Mouse (Mus musculus): ENCODE measurements around the gene 9130213A22Rik. TPM values are rescaled to one million over a fixed set of nuclear protein-coding genes. Genes with fewer than 3 reads are reported as not detected.

9130213A22Rik gene
- total and polyA plus RNA-seq, 3 experiments: 0.25 to 1.4 (median 0.82) TPM

- H3K4me3 ChIP-seq (ENCODE audit: low read depth, low read length): no peak overlapping the region
- H3K9me3 ChIP-seq (replicated peaks): no peaks in the 10 kb centered on the region
- no peak for TF ChIP-seq GATA1 (IDR thresholded peaks at IDR 0.05; ENCODE audit: borderline replicate concordance, low read length)
- TF ChIP-seq POLR2AphosphoS5 (IDR thresholded peaks at IDR 0.05; ENCODE audit: insufficient replicate concordance, low read depth, low read length): no peak
- no peak for TF ChIP-seq GATA2 (IDR thresholded peaks at IDR 0.05; ENCODE audit: borderline replicate concordance, low read depth, low read length)
- TF ChIP-seq CTCF (IDR thresholded peaks at IDR 0.05; ENCODE audit: low read depth, low read length): no peak
- no peak for TF ChIP-seq TAL1 (conservative IDR thresholded peaks at IDR 0.05; ENCODE audit: low read depth, low read length)
- ATAC-seq (ENCODE audit: extremely low read depth, insufficient number of reproducible peaks, low FRiP score, poor library complexity, severe bottlenecking) (no peak), DNase-seq (ENCODE audit: low spot score) (no peak)
- H3K4me1 ChIP-seq (ENCODE audit: insufficient read depth, low read depth, low read length): peaks cover 33% of the 10 kb centered on the region
- no peaks in the 10 kb centered on the region for H3K27me3 ChIP-seq (ENCODE audit: insufficient read depth, low read length)
- peaks cover 98% of the 10 kb centered on the region for H3K36me3 ChIP-seq (replicated peaks)
These were observed 17.2 kb downstream of the 9130213A22Rik start for GRCm38 (mm10) chr11:69105227-69105626.

- TF ChIP-seq POLR2AphosphoS5 (IDR thresholded peaks at IDR 0.05; ENCODE audit: insufficient replicate concordance, low read depth, low read length): no peak
- TF ChIP-seq CTCF (IDR thresholded peaks at IDR 0.05; ENCODE audit: low read depth, low read length): no peak
- TF ChIP-seq GATA1 (IDR thresholded peaks at IDR 0.05; ENCODE audit: borderline replicate concordance, low read length): no peak
- no peak for TF ChIP-seq GATA2 (IDR thresholded peaks at IDR 0.05; ENCODE audit: borderline replicate concordance, low read depth, low read length)
- no peak for TF ChIP-seq TAL1 (conservative IDR thresholded peaks at IDR 0.05; ENCODE audit: low read depth, low read length)
- Histone ChIP-seq H3K27me3 (ENCODE audit: insufficient read depth, low read length) (no peaks in the 10 kb centered on the region), H3K4me3 (ENCODE audit: low read depth, low read length) (no peak overlapping the region), H3K9me3 (replicated peaks) (no peaks in the 10 kb centered on the region), H3K36me3 (replicated peaks) (peaks cover 95% of the 10 kb centered on the region), H3K4me1 (ENCODE audit: insufficient read depth, low read depth, low read length) (peaks cover 32% of the 10 kb centered on the region)
- ATAC-seq (ENCODE audit: extremely low read depth, insufficient number of reproducible peaks, low FRiP score, poor library complexity, severe bottlenecking): no peak
- no peak for DNase-seq (ENCODE audit: low spot score)
These were observed 17.9 kb downstream of the 9130213A22Rik start for GRCm38 (mm10) chr11:69104487-69104886.

GRCm38 (mm10) chr11:69103531-69104435, 18.6 kb downstream of the 9130213A22Rik start:
- no peak for TF ChIP-seq POLR2AphosphoS5 (IDR thresholded peaks at IDR 0.05; ENCODE audit: insufficient replicate concordance, low read depth, low read length)
- TF ChIP-seq CTCF (IDR thresholded peaks at IDR 0.05; ENCODE audit: low read depth, low read length): no peak
- no peak for TF ChIP-seq GATA2 (IDR thresholded peaks at IDR 0.05; ENCODE audit: borderline replicate concordance, low read depth, low read length)
- TF ChIP-seq GATA1 (IDR thresholded peaks at IDR 0.05; ENCODE audit: borderline replicate concordance, low read length): no peak
- no peak for TF ChIP-seq TAL1 (conservative IDR thresholded peaks at IDR 0.05; ENCODE audit: low read depth, low read length)
- Histone ChIP-seq H3K9me3 (replicated peaks) (no peaks in the 10 kb centered on the region), H3K27me3 (ENCODE audit: insufficient read depth, low read length) (no peaks in the 10 kb centered on the region), H3K4me1 (ENCODE audit: insufficient read depth, low read depth, low read length) (peaks cover 32% of the 10 kb centered on the region), H3K4me3 (ENCODE audit: low read depth, low read length) (no peak overlapping the region), H3K36me3 (replicated peaks) (peaks cover 88% of the 10 kb centered on the region)
- ATAC-seq (ENCODE audit: extremely low read depth, insufficient number of reproducible peaks, low FRiP score, poor library complexity, severe bottlenecking) (no peak), DNase-seq (ENCODE audit: low spot score) (no peak)

- H3K27me3 ChIP-seq (ENCODE audit: insufficient read depth, low read length): no peaks in the 10 kb centered on the region
- ATAC-seq (ENCODE audit: extremely low read depth, insufficient number of reproducible peaks, low FRiP score, poor library complexity, severe bottlenecking) (no peak), DNase-seq (ENCODE audit: low spot score) (no peak)
- H3K4me3 ChIP-seq (ENCODE audit: low read depth, low read length): no peak overlapping the region
- no peak for TF ChIP-seq TAL1 (conservative IDR thresholded peaks at IDR 0.05; ENCODE audit: low read depth, low read length)
- no peak for TF ChIP-seq GATA1 (IDR thresholded peaks at IDR 0.05; ENCODE audit: borderline replicate concordance, low read length)
- no peak for TF ChIP-seq GATA2 (IDR thresholded peaks at IDR 0.05; ENCODE audit: borderline replicate concordance, low read depth, low read length)
- TF ChIP-seq CTCF (IDR thresholded peaks at IDR 0.05; ENCODE audit: low read depth, low read length): no peak
- TF ChIP-seq POLR2AphosphoS5 (IDR thresholded peaks at IDR 0.05; ENCODE audit: insufficient replicate concordance, low read depth, low read length): no peak
- H3K4me1 ChIP-seq (ENCODE audit: insufficient read depth, low read depth, low read length): peaks cover 37% of the 10 kb centered on the region
- H3K9me3 ChIP-seq (replicated peaks): no peaks in the 10 kb centered on the region
- peaks cover 83% of the 10 kb centered on the region for H3K36me3 ChIP-seq (replicated peaks)
These were observed 19.3 kb downstream of the 9130213A22Rik start for GRCm38 (mm10) chr11:69103121-69103520.

- ATAC-seq (ENCODE audit: extremely low read depth, insufficient number of reproducible peaks, low FRiP score, poor library complexity, severe bottlenecking) (no peak), DNase-seq (ENCODE audit: low spot score) (no peak)
- TF ChIP-seq POLR2AphosphoS5 (IDR thresholded peaks at IDR 0.05; ENCODE audit: insufficient replicate concordance, low read depth, low read length): no peak
- no peak for TF ChIP-seq GATA1 (IDR thresholded peaks at IDR 0.05; ENCODE audit: borderline replicate concordance, low read length)
- Histone ChIP-seq H3K27me3 (ENCODE audit: insufficient read depth, low read length) (no peaks in the 10 kb centered on the region), H3K9me3 (replicated peaks) (no peaks in the 10 kb centered on the region), H3K4me3 (ENCODE audit: low read depth, low read length) (no peak overlapping the region), H3K36me3 (replicated peaks) (peaks cover 77% of the 10 kb centered on the region), H3K4me1 (ENCODE audit: insufficient read depth, low read depth, low read length) (peaks cover 44% of the 10 kb centered on the region)
These were observed 20.0 kb downstream of the 9130213A22Rik start for GRCm38 (mm10) chr11:69102403-69102725.

- H3K27me3 ChIP-seq (ENCODE audit: insufficient read depth, low read length): no peaks in the 10 kb centered on the region
- no peak for DNase-seq (ENCODE audit: low spot score)
- no peak overlapping the region for H3K4me3 ChIP-seq (ENCODE audit: low read depth, low read length)
- H3K9me3 ChIP-seq (replicated peaks): no peaks in the 10 kb centered on the region
- no peak for ATAC-seq (ENCODE audit: extremely low read depth, insufficient number of reproducible peaks, low FRiP score, poor library complexity, severe bottlenecking)
- TF ChIP-seq GATA2 (IDR thresholded peaks at IDR 0.05; ENCODE audit: borderline replicate concordance, low read depth, low read length) (no peak), GATA1 (IDR thresholded peaks at IDR 0.05; ENCODE audit: borderline replicate concordance, low read length) (no peak), CTCF (IDR thresholded peaks at IDR 0.05; ENCODE audit: low read depth, low read length) (no peak), POLR2AphosphoS5 (IDR thresholded peaks at IDR 0.05; ENCODE audit: insufficient replicate concordance, low read depth, low read length) (no peak), TAL1 (conservative IDR thresholded peaks at IDR 0.05; ENCODE audit: low read depth, low read length) (no peak)
- H3K4me1 ChIP-seq (ENCODE audit: insufficient read depth, low read depth, low read length): peaks cover 50% of the 10 kb centered on the region
- peaks cover 71% of the 10 kb centered on the region for H3K36me3 ChIP-seq (replicated peaks)
These were observed 20.6 kb downstream of the 9130213A22Rik start for GRCm38 (mm10) chr11:69101604-69102402.
